Mouse (Mus musculus) spleen, adult 2 months (tissue): ENCODE measurements at regions not wholly inside any gene's neighbourhood (a gene's known extent, or its start where the extent isn't known, plus 50 kb on each side); places are given as distances from the start of the nearest gene placed in this dataset.

Experiments used
- DNase-seq, 2 experiments: peaks; one replicate each; pipeline versions ENCODE4 v3.0.0 to v3.0.0-alpha.2; 2012 to 2021; ENCODE audit warnings: low spot score in 2 of 2, low read depth in 1 of 2
- H3K27ac ChIP-seq: fragments of 200-500 bp; 2 replicates; pipeline ENCODE4 v1.5.1; 2012; ENCODE audit warnings: low read length, inconsistent platforms; ENCODE audit not compliant: insufficient read depth
- H3K27me3 ChIP-seq: fragments of 200-500 bp; 2 replicates; pipeline ENCODE4 v1.6.1; 2012; ENCODE audit warnings: mild to moderate bottlenecking, moderate library complexity, low read length, inconsistent platforms; ENCODE audit not compliant: control insufficient read depth, insufficient read depth
- H3K36me3 ChIP-seq: fragments of 200-500 bp; 2 replicates; pipeline ENCODE4 v1.6.1; 2012; ENCODE audit warnings: mild to moderate bottlenecking, low read length, inconsistent platforms; ENCODE audit not compliant: control insufficient read depth, insufficient read depth
- H3K4me1 ChIP-seq: fragments of 200-500 bp; 2 replicates; pipeline ENCODE4 v1.6.1; 2011; ENCODE audit warnings: inconsistent platforms; ENCODE audit not compliant: control insufficient read depth, insufficient read depth, insufficient read length
- H3K4me3 ChIP-seq: fragments of 200-500 bp; 2 replicates; pipeline ENCODE4 v1.5.1; 2011; ENCODE audit warnings: mild to moderate bottlenecking, inconsistent platforms; ENCODE audit not compliant: insufficient read depth, insufficient read length; ENCODE audit errors: extremely low read depth
- CTCF ChIP-seq: fragments of 200-500 bp; IDR thresholded peaks from 2 replicates; pipeline ENCODE4 v1.5.1; 2011; ENCODE audit warnings: mild to moderate bottlenecking, inconsistent platforms; ENCODE audit not compliant: insufficient read depth, insufficient read length, insufficient replicate concordance; ENCODE audit errors: extremely low read depth
- POLR2A ChIP-seq: fragments of 200-500 bp; IDR thresholded peaks from 2 replicates; pipeline ENCODE4 v1.6.1; 2011; ENCODE audit warnings: low read depth, low read length, inconsistent platforms
- WGBS: fragments of 180-500 bp; shearing (Covaris S2); methylation state at CpG from one replicate; pipeline ENCODE4 v1.1.7; 2018; 5-methylcytosine and 5-hydroxymethylcytosine counted together

DNA sequence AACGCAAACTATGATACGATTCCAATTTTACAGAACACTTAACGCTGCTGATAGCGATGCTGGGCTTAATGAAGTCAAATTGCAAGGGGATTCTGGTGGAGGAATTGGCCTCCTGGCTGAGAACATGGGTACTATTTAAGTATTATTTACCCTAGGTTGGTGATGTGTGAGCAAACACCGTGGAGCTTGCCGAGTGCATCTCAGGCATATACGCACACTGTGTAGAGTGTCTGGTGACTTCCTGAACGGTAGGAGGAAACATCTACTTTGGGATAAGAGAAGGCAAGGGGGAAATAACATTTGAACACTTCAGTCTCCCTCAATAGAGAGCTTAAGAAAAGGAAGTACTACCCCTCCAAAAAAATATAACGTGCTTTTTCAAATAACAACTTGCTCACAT lies 194.8 kb upstream of the Prickle1 start:
- DNase-seq: no peak
- no peaks in the 10 kb centered on the region for H3K36me3 ChIP-seq
- no peak overlapping the region for H3K27ac ChIP-seq
- 54% methylated on average over 9 of the region's 9 CpGs for WGBS
- no peaks in the 10 kb centered on the region for H3K4me1 ChIP-seq
- no peak overlapping the region for H3K4me3 ChIP-seq
- no peaks in the 10 kb centered on the region for H3K27me3 ChIP-seq
- TF ChIP-seq CTCF: no peak
- no peak for TF ChIP-seq POLR2A

DNA sequence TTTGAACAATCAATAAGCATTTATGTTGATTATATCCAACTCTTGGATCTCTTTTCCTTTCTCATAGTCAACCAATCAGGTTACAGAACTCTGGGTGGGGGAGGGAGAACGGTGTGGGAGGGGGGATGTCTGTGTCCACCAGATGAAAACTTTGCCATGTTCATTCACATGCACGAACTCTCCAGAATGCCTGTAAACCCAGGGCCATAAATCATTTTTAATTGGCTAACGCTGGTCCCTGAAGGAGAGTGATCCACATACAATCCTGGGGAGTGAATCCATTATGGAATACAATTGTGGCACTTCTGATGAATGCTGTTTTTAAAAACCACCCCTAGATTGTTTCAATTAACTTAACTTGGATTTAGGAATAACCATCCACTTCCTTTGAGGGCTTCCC lies 194.1 kb upstream of the Prickle1 start:
- TF ChIP-seq CTCF (no peak), POLR2A (no peak)
- Histone ChIP-seq H3K27ac (no peak overlapping the region), H3K4me1 (no peaks in the 10 kb centered on the region), H3K27me3 (no peaks in the 10 kb centered on the region), H3K36me3 (no peaks in the 10 kb centered on the region), H3K4me3 (no peak overlapping the region)
- no peak for DNase-seq
- 88% methylated on average over 3 of the region's 3 CpGs for WGBS

DNA sequence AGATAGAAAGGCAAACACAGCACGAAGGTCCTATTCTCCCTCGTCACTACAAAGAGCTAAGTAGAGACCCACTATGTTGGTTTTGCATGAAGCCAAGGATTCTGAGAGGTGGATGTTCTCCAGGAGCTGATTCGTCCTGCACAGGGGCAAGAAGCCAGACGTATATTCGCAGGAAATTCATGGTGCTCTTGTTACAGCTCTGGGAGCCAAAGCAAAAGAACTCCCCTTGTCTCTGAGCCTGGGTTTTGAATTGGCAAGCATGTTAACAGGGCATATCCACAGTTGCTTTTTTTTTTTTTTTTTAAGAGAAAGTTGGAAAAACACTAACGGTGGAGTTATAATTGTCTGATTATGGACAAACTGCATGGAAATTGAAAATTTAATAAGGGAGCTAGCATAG lies 191.7 kb upstream of the Prickle1 start:
- Histone ChIP-seq H3K27me3 (no peaks in the 10 kb centered on the region), H3K4me3 (no peak overlapping the region), H3K36me3 (no peaks in the 10 kb centered on the region), H3K27ac (no peak overlapping the region), H3K4me1 (no peaks in the 10 kb centered on the region)
- DNase-seq: no peak
- TF ChIP-seq POLR2A: no peak
- no peak for TF ChIP-seq CTCF
- 86% methylated on average over 6 of the region's 6 CpGs for WGBS

DNA sequence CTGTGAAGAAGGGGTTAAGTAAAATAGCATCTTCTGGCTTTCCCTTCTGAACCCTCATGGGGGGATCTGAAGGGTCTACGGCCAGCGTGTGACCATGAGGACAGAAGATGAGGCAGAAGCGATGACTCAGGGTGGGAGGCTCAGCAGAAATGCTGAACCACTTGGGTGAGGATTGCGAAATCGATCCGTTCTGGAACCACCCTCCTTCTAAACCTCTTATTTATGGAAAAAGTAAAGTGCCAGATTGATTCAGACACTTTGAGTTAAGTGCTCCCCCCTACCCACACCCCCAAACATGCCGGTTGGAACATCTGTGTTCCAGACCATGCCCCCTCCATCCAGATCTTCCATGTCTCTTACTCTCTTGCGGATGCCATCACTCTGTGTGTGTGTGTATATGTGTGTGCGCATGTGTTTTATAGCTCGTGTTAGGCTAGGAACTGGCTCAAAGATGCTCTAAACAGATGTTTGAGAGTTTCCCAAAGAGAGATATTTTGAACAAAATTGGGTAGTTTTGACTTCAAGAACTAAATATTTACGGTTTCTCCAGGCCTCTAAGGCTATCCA lies 190.2 kb upstream of the Prickle1 start:
- H3K36me3 ChIP-seq: no peaks in the 10 kb centered on the region
- H3K27me3 ChIP-seq: no peaks in the 10 kb centered on the region
- no peak for DNase-seq
- H3K4me1 ChIP-seq: no peaks in the 10 kb centered on the region
- no peak overlapping the region for H3K4me3 ChIP-seq
- no peak for TF ChIP-seq CTCF
- no peak for TF ChIP-seq POLR2A
- no peak overlapping the region for H3K27ac ChIP-seq
- WGBS: 92% methylated on average over 11 of the region's 11 CpGs

DNA sequence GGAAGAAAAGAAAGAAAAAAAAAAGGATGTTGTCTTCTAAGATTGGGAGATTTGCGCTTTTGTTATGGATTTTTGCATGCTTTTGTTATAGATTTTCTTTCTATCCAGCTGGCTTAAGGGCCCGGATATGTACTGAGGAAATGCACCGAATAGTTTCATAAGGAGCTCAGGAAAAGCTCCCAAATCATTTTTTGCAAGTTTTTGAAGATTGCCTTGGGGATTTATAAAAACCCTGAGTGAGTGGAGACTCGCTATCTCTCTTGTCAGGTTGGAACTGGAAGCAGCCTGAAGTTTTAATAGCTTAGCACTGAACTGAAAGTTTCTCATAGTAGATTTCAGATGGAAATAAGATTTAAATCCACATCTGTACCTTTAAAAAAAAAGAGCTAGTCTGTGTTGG lies 188.0 kb upstream of the Prickle1 start:
- no peak overlapping the region for H3K27ac ChIP-seq
- no peak for DNase-seq
- H3K4me1 ChIP-seq: no peaks in the 10 kb centered on the region
- H3K27me3 ChIP-seq: no peaks in the 10 kb centered on the region
- 83% methylated on average over 4 of the region's 4 CpGs for WGBS
- H3K36me3 ChIP-seq: no peaks in the 10 kb centered on the region
- no peak for TF ChIP-seq CTCF
- no peak for TF ChIP-seq POLR2A
- no peak overlapping the region for H3K4me3 ChIP-seq

DNA sequence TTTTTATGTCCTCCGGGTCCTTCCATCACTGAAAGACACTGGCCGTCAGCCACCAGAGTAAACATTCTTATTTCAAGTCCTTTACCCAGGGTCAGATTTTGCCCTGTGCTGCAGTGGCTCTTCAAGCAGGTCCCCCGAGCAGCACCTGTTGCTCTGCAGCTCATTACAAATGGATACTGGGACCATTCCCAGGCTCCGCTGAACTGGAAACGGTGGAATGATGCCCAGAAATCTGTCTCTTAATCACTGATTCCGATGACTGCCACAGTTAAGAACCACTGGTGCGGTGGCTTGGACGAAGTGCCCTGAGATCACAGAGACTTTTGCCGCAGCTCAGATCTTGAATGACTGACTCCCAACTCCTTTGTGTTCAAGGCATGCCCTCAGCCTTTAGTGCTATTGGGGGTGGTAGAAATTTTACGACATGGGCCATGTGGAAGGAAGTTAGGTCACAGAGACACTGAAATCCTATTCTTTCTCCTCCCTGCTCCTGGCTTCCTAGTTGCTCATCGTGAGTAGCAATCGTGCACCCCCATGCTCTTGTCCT lies 179.6 kb upstream of the Prickle1 start:
- no peak for DNase-seq
- no peak overlapping the region for H3K27ac ChIP-seq
- no peaks in the 10 kb centered on the region for H3K27me3 ChIP-seq
- TF ChIP-seq POLR2A (no peak), CTCF (no peak)
- WGBS: 91% methylated on average over 12 of the region's 12 CpGs
- no peaks in the 10 kb centered on the region for H3K4me1 ChIP-seq
- no peak overlapping the region for H3K4me3 ChIP-seq
- no peaks in the 10 kb centered on the region for H3K36me3 ChIP-seq

DNA sequence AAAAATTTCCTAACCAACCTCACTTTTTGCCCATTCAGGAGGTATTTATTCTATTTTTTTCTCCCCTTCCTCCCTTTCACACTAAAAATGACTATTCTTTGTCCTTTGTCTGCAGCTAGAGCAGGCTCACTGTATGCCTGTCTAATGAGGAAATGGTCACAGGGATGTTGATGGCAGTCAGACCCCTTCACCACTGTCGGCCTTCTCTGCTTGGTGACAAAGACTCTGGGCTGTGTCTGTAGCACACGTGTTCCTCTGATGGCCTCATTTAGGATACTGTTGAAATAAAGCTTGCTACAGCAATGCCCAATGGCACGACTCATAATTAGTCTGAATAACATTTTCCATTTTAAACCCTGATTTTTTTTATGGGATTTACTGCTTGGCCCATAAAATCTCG lies 178.6 kb upstream of the Prickle1 start:
- TF ChIP-seq CTCF (no peak), POLR2A (no peak)
- Histone ChIP-seq H3K36me3 (no peaks in the 10 kb centered on the region), H3K4me1 (no peaks in the 10 kb centered on the region), H3K27me3 (no peaks in the 10 kb centered on the region), H3K4me3 (no peak overlapping the region), H3K27ac (no peak overlapping the region)
- no peak for DNase-seq
- WGBS: 82% methylated on average over 4 of the region's 4 CpGs
